Mouse (Mus musculus) cerebellum, adult 8-10 months (tissue): Measurements from ENCODE around the gene Sez6.

Experiments
- DNase-seq: peaks from one replicate; pipeline ENCODE4 v3.0.0; 2022

Gene Sez6

GRCm38 (mm10) chr11:77906747-77907174, 23.8 kb upstream of the Sez6 start:
- peak; percentile 73 for DNase-seq

DNA sequence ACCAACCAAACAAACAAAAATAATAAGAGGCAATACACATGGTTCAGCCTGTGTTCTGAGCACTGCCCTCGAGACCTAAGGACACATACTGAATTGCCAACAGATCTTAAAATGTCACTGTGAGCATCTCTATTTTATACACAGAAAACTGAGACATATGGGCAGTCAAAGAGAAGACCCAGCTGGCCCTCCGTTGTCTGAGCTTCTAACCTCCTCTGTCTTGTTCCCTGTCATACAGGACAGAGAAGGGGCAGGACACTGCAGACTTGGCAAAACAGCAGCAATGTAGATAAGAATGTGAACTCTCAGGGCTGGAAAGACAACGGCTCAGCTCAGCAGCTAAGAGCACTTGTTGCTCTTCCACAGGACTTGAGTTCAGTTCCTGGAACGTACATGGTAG, 22.1 kb upstream of the Sez6 start:
- DNase-seq: no peak

DNA sequence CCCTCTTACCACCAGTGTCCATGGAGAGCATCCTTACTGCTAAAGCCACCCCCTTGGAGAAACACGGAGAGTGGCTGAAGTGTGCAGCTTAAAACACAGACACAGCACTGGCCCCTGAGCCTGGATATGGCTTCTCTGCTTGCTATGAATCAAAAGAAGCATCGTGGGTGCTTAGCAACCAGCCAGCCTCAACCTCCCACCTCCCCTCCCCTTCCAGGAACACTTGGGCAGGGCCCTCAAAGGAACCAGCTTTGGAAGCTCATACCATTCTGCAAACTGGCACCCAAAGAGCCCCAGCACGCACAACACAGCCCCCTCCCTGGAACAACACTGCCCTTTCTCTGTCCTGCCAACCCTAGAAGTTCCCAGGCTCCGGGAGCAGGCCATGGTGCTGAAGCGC, 21.2 kb upstream of the Sez6 start:
- no peak for DNase-seq

- DNase-seq: no peak
Observed at GRCm38 (mm10) chr11:77909776-77910175, 20.8 kb upstream of the Sez6 start.

DNA sequence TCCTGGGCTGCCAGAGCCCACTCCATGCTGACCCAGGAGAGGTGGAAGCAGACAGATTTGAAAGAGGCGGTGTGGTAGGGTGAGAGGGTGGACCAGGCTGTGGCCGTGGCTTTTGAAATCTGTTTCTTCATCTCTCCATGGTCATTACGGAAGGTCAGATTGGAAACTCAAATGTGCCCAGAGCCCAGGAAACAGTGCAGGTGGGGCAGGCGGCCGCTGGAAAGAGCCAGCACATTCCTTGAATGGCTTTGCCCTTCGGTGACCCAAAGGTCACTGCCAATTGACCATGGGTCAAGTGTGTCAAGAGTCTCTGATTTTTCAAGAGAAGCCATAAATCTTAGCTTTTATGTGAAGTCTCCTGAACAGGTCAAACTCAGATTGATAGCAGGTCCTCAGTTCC, 17.1 kb upstream of the Sez6 start:
- no peak for DNase-seq

DNA sequence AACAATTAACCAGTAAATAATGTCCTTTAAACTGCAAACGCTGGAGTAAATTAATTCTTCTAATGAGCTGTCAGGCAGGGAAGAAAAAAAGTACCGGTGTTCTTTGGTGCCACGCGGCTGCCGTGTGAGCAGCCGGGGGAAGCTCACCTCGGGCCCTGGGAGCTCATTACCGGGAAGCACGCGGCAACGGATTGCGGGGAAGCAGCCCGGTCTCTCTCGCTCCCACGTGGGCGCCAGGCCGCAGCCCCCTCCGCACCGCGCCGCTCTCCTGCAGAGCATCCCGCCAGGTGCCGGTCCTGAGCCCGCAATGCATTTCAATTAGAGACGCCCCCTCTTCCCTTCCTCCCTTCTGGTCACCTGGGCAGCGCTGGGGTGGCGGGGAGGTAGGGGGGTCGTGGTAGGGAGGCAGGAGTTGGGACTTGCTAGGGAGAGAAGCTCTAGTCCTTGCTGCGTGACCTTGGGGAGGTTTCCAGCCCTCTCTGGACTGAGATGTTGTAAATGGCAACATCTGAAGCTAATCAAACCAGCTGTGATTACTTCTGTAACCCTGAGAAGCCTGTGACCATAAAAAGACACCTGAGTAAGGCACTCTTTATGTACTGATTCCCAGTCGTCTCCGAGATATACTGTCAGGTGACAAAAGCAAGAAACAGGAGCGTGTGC, 15.9 kb upstream of the Sez6 start:
- no peak for DNase-seq

- no peak for DNase-seq
Observed at GRCm38 (mm10) chr11:77916741-77917140, 13.9 kb upstream of the Sez6 start.

- DNase-seq: peak; percentile 58
Observed at GRCm38 (mm10) chr11:77917166-77917565, 13.4 kb upstream of the Sez6 start.

- no peak for DNase-seq
Observed at GRCm38 (mm10) chr11:77923285-77923684, 7.3 kb upstream of the Sez6 start.

GRCm38 (mm10) chr11:77925836-77926657, 4.6 kb upstream of the Sez6 start:
- no peak for DNase-seq

GRCm38 (mm10) chr11:77926666-77927065, 3.9 kb upstream of the Sez6 start:
- no peak for DNase-seq

GRCm38 (mm10) chr11:77927837-77928236, 2.8 kb upstream of the Sez6 start:
- DNase-seq: no peak

GRCm38 (mm10) chr11:77931541-77932433, 1.2 kb downstream of the Sez6 start:
- DNase-seq: peak; percentile 39

GRCm38 (mm10) chr11:77932576-77932975, 2.0 kb downstream of the Sez6 start:
- no peak for DNase-seq

DNA sequence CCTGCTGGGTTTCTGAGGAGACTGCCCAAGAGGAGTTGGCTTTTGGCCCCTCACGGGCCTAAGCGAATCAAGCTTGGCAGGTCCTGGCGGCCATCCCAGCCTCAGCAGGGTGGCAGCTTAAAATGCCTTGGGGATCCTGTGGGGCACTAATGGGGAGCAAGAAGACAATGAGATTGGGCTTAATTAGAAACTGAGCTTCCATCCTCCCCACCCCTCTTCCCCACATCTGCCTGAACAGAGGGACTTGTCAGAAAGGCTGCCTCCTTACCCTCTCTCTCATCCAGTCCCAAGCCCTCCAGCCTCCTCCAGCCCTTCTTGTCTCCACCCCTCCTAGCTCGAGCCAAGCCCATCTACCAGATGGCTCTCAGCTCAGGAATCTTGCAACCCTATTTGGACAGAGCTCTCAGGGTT, 3.5 kb downstream of the Sez6 start:
- DNase-seq: peak; percentile 74

GRCm38 (mm10) chr11:77934568-77935311, 4.1 kb downstream of the Sez6 start:
- peak; percentile 55 for DNase-seq

GRCm38 (mm10) chr11:77936846-77937245, 6.2 kb downstream of the Sez6 start:
- no peak for DNase-seq

- DNase-seq: no peak
Observed at GRCm38 (mm10) chr11:77937649-77938410, 7.2 kb downstream of the Sez6 start.

- no peak for DNase-seq
Observed at GRCm38 (mm10) chr11:77942230-77942629, 11.6 kb downstream of the Sez6 start.

DNA sequence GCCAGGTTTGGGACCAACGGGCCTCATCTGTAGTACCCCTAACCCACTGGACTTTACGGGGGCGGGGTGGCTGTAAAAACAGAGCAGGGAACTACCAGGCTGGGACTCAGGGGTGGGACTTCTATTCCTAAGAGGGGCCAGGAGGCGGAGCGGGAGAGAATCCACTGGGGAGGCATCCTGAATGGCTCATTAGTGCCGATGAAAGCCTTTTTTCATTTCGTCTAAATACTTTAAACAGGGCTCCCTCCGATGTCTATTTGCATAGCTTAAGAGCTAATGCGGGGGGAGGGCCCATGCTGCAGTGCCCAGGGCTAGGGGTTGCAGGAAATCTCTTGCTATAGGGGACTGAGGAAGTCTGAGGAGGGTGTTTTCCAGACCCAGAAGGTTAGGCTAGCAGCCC, 17.3 kb downstream of the Sez6 start:
- DNase-seq: no peak

GRCm38 (mm10) chr11:77950125-77950685, 19.6 kb downstream of the Sez6 start:
- DNase-seq: peak; percentile 48
